Mouse (Mus musculus) neural tube, embryonic 10.5 days (tissue): ENCODE measurements at regions not wholly inside any gene's neighbourhood (a gene's known extent, or its start where the extent isn't known, plus 50 kb on each side); places are given as distances from the start of the nearest gene placed in this dataset.

Source experiments
- DNase-seq: peaks from one replicate; pipeline ENCODE4 v3.0.0-alpha.2; 2017; ENCODE audit warnings: low spot score; ENCODE audit errors: extremely low spot score

GRCm38 (mm10) chr16:24056885-24057531 is 68.4 kb upstream of the Bcl6 start:
- no peak for DNase-seq

GRCm38 (mm10) chr16:24056123-24056884 is 67.7 kb upstream of the Bcl6 start:
- DNase-seq: no peak

GRCm38 (mm10) chr16:24054293-24054692 is 65.6 kb upstream of the Bcl6 start:
- DNase-seq: no peak

- no peak for DNase-seq
These were observed 64.8 kb upstream of the Bcl6 start for GRCm38 (mm10) chr16:24053403-24053802.

GRCm38 (mm10) chr16:24050856-24051640 is 62.4 kb upstream of the Bcl6 start:
- DNase-seq: no peak

- no peak for DNase-seq
These were observed 55.1 kb upstream of the Bcl6 start for GRCm38 (mm10) chr16:24043779-24044178.

- no peak for DNase-seq
These were observed 54.3 kb upstream of the Bcl6 start for GRCm38 (mm10) chr16:24042977-24043376.

GRCm38 (mm10) chr16:24042216-24042615 is 53.6 kb upstream of the Bcl6 start:
- DNase-seq: no peak

GRCm38 (mm10) chr16:24041403-24041802 is 52.8 kb upstream of the Bcl6 start:
- DNase-seq: no peak

GRCm38 (mm10) chr16:24039765-24040164 is 51.1 kb upstream of the Bcl6 start:
- no peak for DNase-seq
